Mouse (Mus musculus) ES-E14 (cell line): Measurements from ENCODE around the gene Trim44.

Experiments used
- CHD2 ChIP-seq: IDR thresholded peaks from 2 replicates; pipeline ENCODE4 v1.6.1; 2014; ENCODE audit warnings: mild to moderate bottlenecking, low read depth, low read length, inconsistent platforms
- HCFC1 ChIP-seq: IDR thresholded peaks from 2 replicates; pipeline ENCODE4 v1.6.1; 2012; ENCODE audit warnings: low read length, inconsistent platforms, borderline replicate concordance; ENCODE audit not compliant: insufficient read depth
- MAFK ChIP-seq: IDR thresholded peaks from 2 replicates; pipeline ENCODE4 v1.6.1; 2014; ENCODE audit warnings: mild to moderate bottlenecking, low read depth, low read length, inconsistent platforms; ENCODE audit not compliant: insufficient read depth
- ZC3H11A ChIP-seq: IDR thresholded peaks from 2 replicates; pipeline ENCODE4 v1.6.1; 2012; ENCODE audit warnings: low read depth, mild to moderate bottlenecking, inconsistent platforms, low read length, borderline replicate concordance
- ZNF384 ChIP-seq: IDR thresholded peaks from 2 replicates; pipeline ENCODE4 v1.6.1; 2012; ENCODE audit warnings: low read depth, low read length, inconsistent platforms

DNA sequence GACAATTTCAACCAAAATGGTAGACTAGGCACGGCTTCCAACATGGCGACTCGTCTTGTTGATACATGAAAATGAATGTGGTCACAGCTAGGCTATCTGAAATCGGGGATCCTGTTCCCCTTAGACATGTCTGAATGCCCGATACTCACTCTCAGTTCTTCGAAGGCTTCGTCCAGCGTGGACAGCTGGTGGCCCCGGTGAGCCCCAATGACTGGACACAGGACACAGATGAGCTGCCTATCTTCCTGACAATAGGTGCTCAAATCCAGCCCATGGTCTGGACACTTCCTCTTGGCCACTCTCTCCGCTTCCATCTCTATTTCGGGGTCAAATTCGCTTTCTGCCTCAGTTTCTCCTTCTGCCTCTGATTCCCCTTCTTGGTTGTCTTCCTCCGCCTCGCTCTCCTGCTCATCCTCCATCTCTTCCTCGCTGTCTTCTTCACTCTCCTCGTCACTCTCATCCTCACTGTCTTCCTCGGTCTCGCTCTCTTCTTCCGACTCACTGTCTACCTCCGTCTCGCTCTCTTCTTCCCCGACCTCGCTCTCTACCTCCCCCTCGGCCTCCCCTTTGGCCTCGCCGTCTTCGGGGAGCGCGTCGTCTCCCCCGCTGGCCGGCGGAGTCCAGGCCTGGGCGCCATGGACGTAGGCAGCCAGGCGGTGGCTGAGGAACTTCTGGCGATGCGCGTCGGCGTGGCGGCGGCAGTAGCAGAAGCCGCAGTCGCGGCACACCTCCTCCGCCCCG, 7.6 kb downstream of the Trim44 start:
- TF ChIP-seq CHD2 (no peak), MAFK (no peak), ZC3H11A (no peak), HCFC1 (no peak), ZNF384 (no peak)
